Mouse (Mus musculus): Measurements from ENCODE around the gene Cygb.
A peak's percentile ranks its signal among the peaks of the same experiment; 100 is the strongest.
"Not testable (repeated sequence)": the region's sequence is repeated elsewhere in the genome, so short reads cannot be mapped to it uniquely, and the experiment has no call there.

The Cygb gene

GRCm38 (mm10) chr11:116636607-116637006, 17.5 kb downstream of the Cygb start:
- DNase-seq (ENCODE audit: low read depth, low spot score), result not testable (repeated sequence)

GRCm38 (mm10) chr11:116632962-116633361, 21.2 kb downstream of the Cygb start:
- DNase-seq (ENCODE audit: low read depth, low spot score), result no peak

- no peak for DNase-seq (ENCODE audit: low read depth, low spot score)
Observed at GRCm38 (mm10) chr11:116630171-116630965, 23.7 kb downstream of the Cygb start.

- no peak for DNase-seq (ENCODE audit: low read depth, low spot score)
Observed at GRCm38 (mm10) chr11:116629472-116629871, 24.6 kb downstream of the Cygb start.

GRCm38 (mm10) chr11:116628712-116629111, 25.4 kb downstream of the Cygb start:
- peak; percentile 93 for DNase-seq (ENCODE audit: low read depth, low spot score)

- peak; percentile 51 for DNase-seq (ENCODE audit: low read depth, low spot score)
Observed at GRCm38 (mm10) chr11:116627072-116628020, 26.8 kb downstream of the Cygb start.

- DNase-seq (ENCODE audit: low read depth, low spot score), result no peak
Observed at GRCm38 (mm10) chr11:116626299-116627071, 27.6 kb downstream of the Cygb start, which contains the start of gene Rhbdf2. Rhbdf2 (minus strand) TSS chr11:116627019.

- DNase-seq (ENCODE audit: low read depth, low spot score), result peak; percentile 47
Observed at GRCm38 (mm10) chr11:116625081-116626000, 28.8 kb downstream of the Cygb start.

- DNase-seq (ENCODE audit: low read depth, low spot score), result peak; percentile 39
Observed at GRCm38 (mm10) chr11:116624131-116624832, 29.8 kb downstream of the Cygb start.

GRCm38 (mm10) chr11:116623281-116624124, 30.6 kb downstream of the Cygb start:
- DNase-seq (ENCODE audit: low read depth, low spot score), result no peak

GRCm38 (mm10) chr11:116621258-116621704, 32.8 kb downstream of the Cygb start:
- peak; percentile 92 for DNase-seq (ENCODE audit: low read depth, low spot score)

- DNase-seq (ENCODE audit: low read depth, low spot score), result peak; percentile 17
Observed at GRCm38 (mm10) chr11:116620559-116621253, 33.4 kb downstream of the Cygb start.

- DNase-seq (ENCODE audit: low read depth, low spot score), result no peak
Observed at GRCm38 (mm10) chr11:116620073-116620472, 34.0 kb downstream of the Cygb start.

GRCm38 (mm10) chr11:116619561-116619960, 34.6 kb downstream of the Cygb start:
- DNase-seq (ENCODE audit: low read depth, low spot score), result no peak

GRCm38 (mm10) chr11:116619156-116619555, 35.0 kb downstream of the Cygb start:
- DNase-seq (ENCODE audit: low read depth, low spot score), result peak; percentile 65

- no peak for DNase-seq (ENCODE audit: low read depth, low spot score)
Observed at GRCm38 (mm10) chr11:116618666-116619065, 35.4 kb downstream of the Cygb start.

GRCm38 (mm10) chr11:116617641-116618040, 36.5 kb downstream of the Cygb start:
- DNase-seq (ENCODE audit: low read depth, low spot score), result peak; percentile 29

All from brain, adult 2 months (tissue).